Comparison of ENCODE assay signal across 9 mouse cellular contexts in genomic region chr5:151104354-151105053, GRCm38 (mm10).
DNase-seq lines count a peak whose midpoint lies in the region; ATAC-seq and TF ChIP-seq lines count a peak whose summit lies in the region.
"Had no signal": no experiment of that assay in that cellular context is flagged by ENCODE, and none has a peak within 500 bp of the region (broad histone marks: within the 10 kb centered on the region; RNA-seq: fewer than 3 reads in every experiment).

No protein-coding gene starts in this region.

- no peak overlapping the region for H3K4me3 ChIP-seq in hindbrain, embryonic 16.5 days (ENCODE audit: low read length)
- H3K4me3 ChIP-seq in hindbrain, embryonic 11.5 days (ENCODE audit: low read depth, low read length), result no peak overlapping the region
- H3K4me3 ChIP-seq in kidney, adult 2 months (ENCODE audit: insufficient read depth, low read depth, low read length), result no peak overlapping the region
- H3K4me3 ChIP-seq in midbrain, embryonic 15.5 days, result no peak overlapping the region

- 57% methylated on average over 9 of the region's 9 CpGs for WGBS in hindbrain, embryonic 16.5 days
- whole genome bisulfite sequencing in hindbrain, embryonic 11.5 days, result 65% methylated on average over 9 of the region's 9 CpGs
- WGBS in kidney, adult 2 months, result 54% methylated on average over 9 of the region's 9 CpGs
- 57% methylated on average over 9 of the region's 9 CpGs for WGBS in midbrain, embryonic 15.5 days

- no peak overlapping the region for H3K9ac ChIP-seq in hindbrain, embryonic 16.5 days (ENCODE audit: low read depth, low read length)
- H3K9ac ChIP-seq in hindbrain, embryonic 11.5 days (ENCODE audit: low read depth, low read length), result no peak overlapping the region
- no peak overlapping the region for H3K9ac ChIP-seq in midbrain, embryonic 15.5 days

- H3K27me3 ChIP-seq in hindbrain, embryonic 16.5 days (replicated peaks; ENCODE audit: control insufficient read depth, insufficient read depth, low read length), result no peaks in the 10 kb centered on the region
- H3K27me3 ChIP-seq in hindbrain, embryonic 11.5 days (ENCODE audit: control insufficient read depth, insufficient read depth, low read length), result no peaks in the 10 kb centered on the region
- H3K27me3 ChIP-seq in kidney, adult 2 months (replicated peaks; ENCODE audit: control insufficient read depth, insufficient read depth, low read length), result no peaks in the 10 kb centered on the region
- no peaks in the 10 kb centered on the region for H3K27me3 ChIP-seq in midbrain, embryonic 15.5 days (replicated peaks)

- 0 out of 2 replicates have a peak, but pooled peaks have one; percentile 48 for ATAC-seq in hindbrain, embryonic 16.5 days
- no peak for ATAC-seq in hindbrain, embryonic 11.5 days (ENCODE audit: low FRiP score)
- peak; percentile 78 for ATAC-seq in midbrain, embryonic 15.5 days (replicated peaks)

- DNase-seq in hindbrain, embryonic 11.5 days (ENCODE audit: low spot score), result no peak
- peak; percentile 49 for DNase-seq in brain, embryonic 14.5 days (ENCODE audit: low read depth)
- peak; percentile 53 for DNase-seq in kidney, adult 2 months
- no peak for DNase-seq in right cerebral cortex, postnatal 25 days
- no peak for DNase-seq in adrenal gland, adult 8-10 months
- DNase-seq in adrenal gland, postnatal 4 days (ENCODE audit: low spot score in 2 of 2), result no peak

- no peak for TF ChIP-seq CTCF in brain, embryonic 14.5 days (IDR thresholded peaks at IDR 0.05; ENCODE audit: borderline replicate concordance, extremely low read depth, insufficient read depth, insufficient read length)
- TF ChIP-seq CTCF in kidney, adult 2 months (conservative IDR thresholded peaks at IDR 0.05; ENCODE audit: insufficient read depth, insufficient read length, low read depth, low read length), result no peak

- H3K36me3 ChIP-seq in hindbrain, embryonic 16.5 days (ENCODE audit: control insufficient read depth, insufficient read depth, low read length), result no peaks in the 10 kb centered on the region
- no peaks in the 10 kb centered on the region for H3K36me3 ChIP-seq in hindbrain, embryonic 11.5 days (ENCODE audit: control insufficient read depth, insufficient read depth, low read length)
- H3K36me3 ChIP-seq in kidney, adult 2 months (ENCODE audit: control insufficient read depth, insufficient read depth, low read length), result no peaks in the 10 kb centered on the region
- no peaks in the 10 kb centered on the region for H3K36me3 ChIP-seq in midbrain, embryonic 15.5 days (replicated peaks)

- no peak for TF ChIP-seq POLR2A in brain, embryonic 14.5 days (IDR thresholded peaks at IDR 0.05; ENCODE audit: borderline replicate concordance, extremely low read depth, insufficient read depth, insufficient read length, poor library complexity, severe bottlenecking)
- no peak for TF ChIP-seq POLR2A in kidney, adult 2 months (IDR thresholded peaks at IDR 0.05; ENCODE audit: low read depth, low read length)

- H3K4me1 ChIP-seq in hindbrain, embryonic 16.5 days (ENCODE audit: control insufficient read depth, insufficient read depth, low read depth, low read length), result 0 out of 2 replicates have a peak, but pooled peaks cover 2% of the 10 kb centered on the region
- H3K4me1 ChIP-seq in hindbrain, embryonic 11.5 days (replicated peaks; ENCODE audit: control insufficient read depth, insufficient read depth, low read length), result no peaks in the 10 kb centered on the region
- H3K4me1 ChIP-seq in kidney, adult 2 months (ENCODE audit: control insufficient read depth, insufficient read depth, low read length), result peaks cover 21% of the 10 kb centered on the region
- peaks cover 6% of the 10 kb centered on the region; the same call in 1 of the 2 replicates for H3K4me1 ChIP-seq in midbrain, embryonic 15.5 days

- no peak overlapping the region for H3K4me2 ChIP-seq in hindbrain, embryonic 16.5 days (ENCODE audit: low read length)
- H3K4me2 ChIP-seq in hindbrain, embryonic 11.5 days (replicated peaks; ENCODE audit: low read depth, low read length), result no peak overlapping the region
- no peak overlapping the region for H3K4me2 ChIP-seq in midbrain, embryonic 15.5 days

- H3K27ac ChIP-seq in hindbrain, embryonic 16.5 days (ENCODE audit: low read depth, low read length), result no peak overlapping the region
- no peak overlapping the region for H3K27ac ChIP-seq in hindbrain, embryonic 11.5 days (ENCODE audit: low read depth, low read length)
- H3K27ac ChIP-seq in kidney, adult 2 months (ENCODE audit: insufficient read depth, low read depth, low read length), result peak overlapping the region; percentile 59
- no peak overlapping the region for H3K27ac ChIP-seq in midbrain, embryonic 15.5 days
- H3K27ac ChIP-seq: macrophage had no signal

- H3K9me3 ChIP-seq in hindbrain, embryonic 16.5 days (ENCODE audit: control insufficient read depth, low read length), result no peaks in the 10 kb centered on the region
- H3K9me3 ChIP-seq in hindbrain, embryonic 11.5 days (ENCODE audit: control insufficient read depth, low read length), result no peaks in the 10 kb centered on the region
- no peaks in the 10 kb centered on the region for H3K9me3 ChIP-seq in midbrain, embryonic 15.5 days

Comparison
In these comparisons a context has a peak if more than half of its experiments do, and no peak if none do; other contexts are left out.
1. DNase-seq: peak in brain, embryonic 14.5 days (single experiment) and kidney, adult 2 months (single experiment); none in hindbrain, embryonic 11.5 days (single experiment), right cerebral cortex, postnatal 25 days (single experiment), adrenal gland, adult 8-10 months (single experiment) and adrenal gland, postnatal 4 days (0 of 2).